Mouse (Mus musculus) limb, embryonic 12.5 days (tissue): ENCODE measurements around the gene Tgfbr2. TPM values are rescaled to one million over a fixed set of nuclear protein-coding genes. Genes with fewer than 3 reads are reported as not detected.

Experiments used
- ATAC-seq: fragments of 200-750 bp; cut with Nextera tagmentation; 2 replicates; pipeline ENCODE4 v1.8.0; 2017; ENCODE audit warnings: low read depth, moderate TSS enrichment; ENCODE audit not compliant: insufficient number of reproducible peaks, insufficient read depth, low FRiP score, low TSS enrichment
- H3K27ac ChIP-seq: fragments of 300-500 bp; sonication (generic); 2 replicates; pipeline ENCODE4 v1.5.1; 2016; ENCODE audit warnings: mild to moderate bottlenecking, moderate library complexity
- H3K27me3 ChIP-seq: fragments of 300-500 bp; sonication (generic); 2 replicates; pipeline ENCODE4 v1.6.1; 2016; ENCODE audit warnings: mild to moderate bottlenecking, moderate library complexity
- H3K36me3 ChIP-seq: fragments of 300-500 bp; sonication (generic); 2 replicates; pipeline ENCODE4 v1.6.1; 2016; ENCODE audit warnings: mild to moderate bottlenecking, moderate library complexity
- H3K4me1 ChIP-seq: fragments of 300-500 bp; sonication (generic); replicated peaks from 2 replicates; pipeline ENCODE4 v1.6.1; 2016
- H3K4me2 ChIP-seq: fragments of 300-500 bp; sonication (generic); 2 replicates; pipeline ENCODE4 v1.6.1; 2016; ENCODE audit warnings: mild to moderate bottlenecking, moderate library complexity
- H3K4me3 ChIP-seq: fragments of 300-500 bp; sonication (generic); replicated peaks from 2 replicates; pipeline ENCODE4 v1.5.1; 2016; ENCODE audit warnings: mild to moderate bottlenecking
- H3K9ac ChIP-seq: fragments of 300-500 bp; sonication (generic); replicated peaks from 2 replicates; pipeline ENCODE4 v1.6.1; 2016; ENCODE audit warnings: mild to moderate bottlenecking, moderate library complexity
- H3K9me3 ChIP-seq: fragments of 300-500 bp; sonication (generic); 2 replicates; pipeline ENCODE4 v1.6.1; 2016; ENCODE audit warnings: mild to moderate bottlenecking, moderate library complexity
- WGBS: fragments of 180-500 bp; shearing (Covaris S2); methylation state at CpG from one replicate; pipeline ENCODE4 v1.1.7; 2016; 5-methylcytosine and 5-hydroxymethylcytosine counted together
- polyA plus RNA-seq: library from polyadenylated mRNA; unstranded; fragments of >200 nt; fragmentation: Nextera tagmentation; extraction: Ambion mirVana; gene quantifications from 2 replicates; pipeline ENCODE4 v1.2.1, GENCODE M21; 2016

Gene Tgfbr2
- polyA plus RNA-seq, 1 experiment from 2014 or later, result 25.3 TPM

- Histone ChIP-seq H3K9ac (no peak overlapping the region), H3K36me3 (no peaks in the 10 kb centered on the region), H3K4me2 (no peak overlapping the region), H3K27ac (no peak overlapping the region), H3K27me3 (no peaks in the 10 kb centered on the region), H3K9me3 (no peaks in the 10 kb centered on the region), H3K4me1 (peaks cover 26% of the 10 kb centered on the region), H3K4me3 (no peak overlapping the region)
- ATAC-seq, result no peak
- 85% methylated on average over 6 of the region's 6 CpGs for WGBS
Observed at GRCm38 (mm10) chr9:116214296-116214695, 39.1 kb upstream of the Tgfbr2 start.

DNA sequence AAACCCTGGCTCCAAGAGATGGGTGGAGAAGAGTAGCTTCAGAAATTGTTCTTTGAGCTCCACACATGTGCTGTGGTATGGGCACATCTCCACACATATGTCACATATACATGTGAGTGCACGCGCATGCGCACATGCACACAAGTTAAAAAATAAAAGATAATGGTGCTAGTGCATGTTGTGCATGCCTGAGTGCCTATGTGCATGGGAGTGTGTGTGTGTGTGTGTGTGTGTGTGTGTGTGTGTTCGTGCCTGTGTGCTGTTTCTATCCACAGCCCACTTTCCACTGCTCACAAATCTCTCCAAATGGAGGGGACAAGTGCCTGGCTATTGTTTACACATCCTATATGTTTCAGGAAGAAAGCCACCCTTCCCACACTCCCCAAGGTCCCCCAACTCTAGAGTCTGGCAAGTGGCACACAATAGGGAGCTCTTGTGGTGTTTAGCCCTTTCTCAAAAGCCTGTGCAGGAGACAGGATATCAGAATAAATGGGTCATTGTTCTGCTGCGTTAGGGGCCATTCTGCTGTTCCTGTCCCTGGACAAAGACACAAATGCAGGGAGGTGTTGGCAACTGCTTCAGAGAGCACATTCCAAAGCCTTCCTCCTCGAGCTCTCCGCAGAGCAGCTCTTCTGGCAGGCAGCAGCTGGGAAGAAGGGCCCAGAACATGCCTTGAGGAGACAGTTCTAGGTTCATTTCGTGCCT is 37.9 kb upstream of the Tgfbr2 start:
- no peak for ATAC-seq
- Histone ChIP-seq H3K4me2 (no peak overlapping the region), H3K36me3 (no peaks in the 10 kb centered on the region), H3K9ac (no peak overlapping the region), H3K27me3 (no peaks in the 10 kb centered on the region), H3K4me3 (no peak overlapping the region), H3K27ac (peak overlapping the region; percentile 62; the same call in 1 of the 2 replicates), H3K4me1 (peaks cover 15% of the 10 kb centered on the region), H3K9me3 (no peaks in the 10 kb centered on the region)
- 69% methylated on average over 8 of the region's 8 CpGs for WGBS

DNA sequence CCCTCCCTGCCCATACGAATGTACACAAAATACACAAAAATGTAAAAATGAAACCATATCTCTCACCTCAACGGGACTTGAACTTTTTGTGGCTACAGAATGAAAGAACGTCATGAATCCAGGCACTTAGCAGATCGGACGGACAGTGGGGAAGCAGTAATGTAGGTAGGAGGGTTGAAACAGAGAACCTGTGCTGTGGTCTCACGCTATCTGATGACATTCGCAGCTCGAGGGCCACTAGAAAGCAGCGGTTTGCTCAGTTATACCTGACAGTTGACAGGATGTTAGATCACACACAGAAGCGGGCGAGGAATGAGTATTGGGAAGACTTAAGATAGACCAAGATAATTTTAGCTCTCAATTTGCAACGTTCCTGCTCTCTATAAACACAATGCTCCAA is 36.9 kb upstream of the Tgfbr2 start:
- H3K4me2 ChIP-seq, result no peak overlapping the region
- no peak for ATAC-seq
- no peaks in the 10 kb centered on the region for H3K36me3 ChIP-seq
- H3K9ac ChIP-seq, result no peak overlapping the region
- no peak overlapping the region for H3K4me3 ChIP-seq
- H3K4me1 ChIP-seq, result peaks cover 23% of the 10 kb centered on the region
- H3K27ac ChIP-seq, result no peak overlapping the region
- H3K27me3 ChIP-seq, result no peaks in the 10 kb centered on the region
- WGBS, result 91% methylated on average over 12 of the region's 12 CpGs
- no peaks in the 10 kb centered on the region for H3K9me3 ChIP-seq

GRCm38 (mm10) chr9:116208169-116208904 is 33.2 kb upstream of the Tgfbr2 start:
- Histone ChIP-seq H3K4me1 (peaks cover 31% of the 10 kb centered on the region), H3K27me3 (no peaks in the 10 kb centered on the region), H3K4me3 (no peak overlapping the region), H3K36me3 (no peaks in the 10 kb centered on the region), H3K9me3 (no peaks in the 10 kb centered on the region), H3K27ac (0 out of 2 replicates have a peak overlapping the region, but pooled peaks have one; percentile 32), H3K9ac (no peak overlapping the region), H3K4me2 (no peak overlapping the region)
- no peak for ATAC-seq
- 89% methylated on average over 16 of the region's 16 CpGs for WGBS

GRCm38 (mm10) chr9:116206901-116207300 is 31.7 kb upstream of the Tgfbr2 start:
- peaks cover 22% of the 10 kb centered on the region for H3K4me1 ChIP-seq
- peak overlapping the region; percentile 32; the same call in 1 of the 2 replicates for H3K27ac ChIP-seq
- H3K9me3 ChIP-seq, result no peaks in the 10 kb centered on the region
- H3K9ac ChIP-seq, result no peak overlapping the region
- peak; percentile 47; the same call in 1 of the 2 replicates for ATAC-seq
- WGBS, result 45% methylated on average over 2 of the region's 2 CpGs
- no peak overlapping the region for H3K4me2 ChIP-seq
- H3K36me3 ChIP-seq, result no peaks in the 10 kb centered on the region
- no peaks in the 10 kb centered on the region for H3K27me3 ChIP-seq
- no peak overlapping the region for H3K4me3 ChIP-seq

DNA sequence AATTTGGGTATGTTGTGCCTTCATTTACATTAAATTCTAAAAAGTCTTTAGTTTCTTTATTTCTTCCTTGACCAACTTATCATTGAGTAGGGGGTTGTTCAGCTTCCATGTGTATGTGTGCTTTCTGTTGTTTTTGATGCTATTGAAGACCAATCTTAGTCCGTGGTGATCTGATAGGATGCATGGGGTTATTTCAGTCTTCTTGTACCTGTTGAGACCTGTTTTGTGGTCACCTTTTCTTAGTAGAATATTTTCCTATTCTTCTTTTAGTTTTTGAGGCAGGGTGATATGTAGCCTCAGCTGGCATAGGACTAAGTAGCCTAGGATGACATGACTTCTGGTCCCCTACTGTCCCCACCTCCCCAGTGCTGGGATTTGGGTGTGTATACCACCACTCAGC is 28.5 kb upstream of the Tgfbr2 start:
- Histone ChIP-seq H3K4me1 (peaks cover 26% of the 10 kb centered on the region), H3K27ac (no peak overlapping the region), H3K9ac (no peak overlapping the region), H3K9me3 (no peaks in the 10 kb centered on the region), H3K36me3 (no peaks in the 10 kb centered on the region), H3K4me2 (no peak overlapping the region), H3K4me3 (no peak overlapping the region), H3K27me3 (no peaks in the 10 kb centered on the region)
- WGBS, result 80% methylated on average over 1 of the region's 1 CpGs
- no peak for ATAC-seq

DNA sequence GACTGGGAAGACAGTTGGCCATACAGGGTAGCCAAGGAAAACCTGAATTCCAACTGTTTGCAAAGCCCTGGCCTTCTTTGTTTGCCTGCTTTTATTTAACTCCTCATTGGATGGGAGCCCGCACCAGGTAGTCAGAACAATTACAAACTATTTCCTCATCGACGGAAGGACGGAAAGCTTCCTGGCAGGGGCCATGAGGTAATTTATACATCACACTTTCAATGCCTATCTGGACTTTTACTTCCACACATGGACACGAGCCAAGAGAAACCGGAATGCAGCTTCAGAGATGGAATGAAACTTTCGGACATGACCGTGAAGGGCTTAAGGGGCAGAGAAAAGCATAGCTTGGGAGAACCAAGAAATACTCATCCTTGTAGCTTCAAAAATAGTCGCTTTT is 24.0 kb upstream of the Tgfbr2 start:
- Histone ChIP-seq H3K4me1 (peaks cover 4% of the 10 kb centered on the region; the same call in 1 of the 2 replicates), H3K27me3 (no peaks in the 10 kb centered on the region), H3K9me3 (no peaks in the 10 kb centered on the region), H3K4me3 (no peak overlapping the region), H3K36me3 (no peaks in the 10 kb centered on the region), H3K4me2 (no peak overlapping the region), H3K27ac (peak overlapping the region; percentile 64), H3K9ac (no peak overlapping the region)
- no peak for ATAC-seq
- WGBS, result 71% methylated on average over 9 of the region's 9 CpGs

GRCm38 (mm10) chr9:116198488-116198887 is 23.3 kb upstream of the Tgfbr2 start:
- no peaks in the 10 kb centered on the region for H3K36me3 ChIP-seq
- no peak overlapping the region for H3K27ac ChIP-seq
- H3K9ac ChIP-seq, result no peak overlapping the region
- no peak overlapping the region for H3K4me2 ChIP-seq
- no peak overlapping the region for H3K4me3 ChIP-seq
- peaks cover 4% of the 10 kb centered on the region; the same call in 1 of the 2 replicates for H3K4me1 ChIP-seq
- H3K9me3 ChIP-seq, result no peaks in the 10 kb centered on the region
- WGBS, result 70% methylated on average over 9 of the region's 9 CpGs
- ATAC-seq, result no peak
- no peaks in the 10 kb centered on the region for H3K27me3 ChIP-seq

GRCm38 (mm10) chr9:116197491-116198170 is 22.5 kb upstream of the Tgfbr2 start:
- 92% methylated on average over 11 of the region's 11 CpGs for WGBS
- H3K36me3 ChIP-seq, result no peaks in the 10 kb centered on the region
- H3K9me3 ChIP-seq, result no peaks in the 10 kb centered on the region
- H3K4me2 ChIP-seq, result no peak overlapping the region
- no peak overlapping the region for H3K27ac ChIP-seq
- no peak overlapping the region for H3K4me3 ChIP-seq
- no peak overlapping the region for H3K9ac ChIP-seq
- H3K27me3 ChIP-seq, result no peaks in the 10 kb centered on the region
- ATAC-seq, result no peak
- H3K4me1 ChIP-seq, result peaks cover 4% of the 10 kb centered on the region; the same call in 1 of the 2 replicates

DNA sequence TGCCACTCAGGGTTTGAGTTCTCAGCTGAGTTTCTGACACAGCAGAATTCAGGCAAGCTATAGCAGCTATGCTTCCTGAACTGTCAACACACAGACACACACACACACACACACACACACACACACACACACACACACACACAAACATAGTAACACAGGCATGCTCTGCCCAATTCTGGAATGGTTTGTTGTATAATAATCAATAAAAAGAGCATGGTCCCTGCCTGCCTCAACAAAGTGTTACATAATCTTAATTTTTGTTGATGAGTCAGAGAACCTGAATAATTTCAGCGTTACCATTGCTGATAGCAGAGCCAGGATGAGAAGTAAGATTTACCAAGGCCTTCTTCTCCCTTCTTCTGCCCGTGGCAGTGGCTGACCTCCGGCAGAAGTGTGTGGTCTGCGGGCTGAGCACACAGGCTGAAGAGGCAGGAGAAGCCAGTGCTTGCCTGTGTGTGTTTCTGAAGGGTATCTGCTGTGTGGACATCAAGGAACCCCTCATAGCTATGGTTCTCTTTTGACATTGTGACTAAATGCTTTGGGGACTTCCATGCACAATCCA is 18.8 kb upstream of the Tgfbr2 start:
- Histone ChIP-seq H3K9me3 (no peaks in the 10 kb centered on the region), H3K9ac (no peak overlapping the region), H3K27me3 (no peaks in the 10 kb centered on the region), H3K4me3 (no peak overlapping the region), H3K4me2 (no peak overlapping the region), H3K4me1 (no peaks in the 10 kb centered on the region; the same call in 1 of the 2 replicates), H3K27ac (no peak overlapping the region), H3K36me3 (no peaks in the 10 kb centered on the region)
- WGBS, result 85% methylated on average over 4 of the region's 4 CpGs
- no peak for ATAC-seq

DNA sequence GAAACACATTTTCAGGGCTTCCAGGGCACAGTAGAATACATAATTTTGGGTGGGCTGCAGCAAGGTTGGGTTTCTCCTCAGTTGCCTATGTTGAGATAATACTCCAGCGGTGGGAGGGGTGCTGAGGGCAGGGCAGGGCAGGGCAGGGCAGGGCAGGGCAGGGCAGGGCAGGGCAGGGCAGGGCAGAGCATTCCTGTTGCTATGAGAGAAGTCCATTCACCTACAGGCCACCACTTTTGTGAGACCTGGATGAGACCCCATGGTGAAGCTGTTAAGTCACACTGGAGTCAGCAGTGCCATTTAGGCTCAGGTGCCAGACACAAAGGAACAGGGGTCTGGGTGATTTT is 18.3 kb upstream of the Tgfbr2 start:
- 82% methylated on average over 1 of the region's 1 CpGs for WGBS
- Histone ChIP-seq H3K9ac (no peak overlapping the region), H3K27me3 (no peaks in the 10 kb centered on the region), H3K9me3 (no peaks in the 10 kb centered on the region), H3K4me3 (no peak overlapping the region), H3K4me2 (no peak overlapping the region), H3K27ac (no peak overlapping the region), H3K4me1 (no peaks in the 10 kb centered on the region; the same call in 1 of the 2 replicates), H3K36me3 (no peaks in the 10 kb centered on the region)
- no peak for ATAC-seq
